Mouse (Mus musculus) lung, embryonic 14.5 days (tissue): Measurements from ENCODE around the gene Gm11627. TPM values are rescaled to one million over a fixed set of nuclear protein-coding genes. Genes with fewer than 3 reads are reported as not detected.

Experiments
- ATAC-seq: fragments of 200-750 bp; cut with Nextera tagmentation; 2 replicates; pipeline ENCODE4 v1.8.0; 2017; ENCODE audit warnings: mild to moderate bottlenecking, moderate TSS enrichment, moderate library complexity; ENCODE audit not compliant: insufficient read depth
- DNase-seq: peaks from one replicate; pipeline ENCODE4 v3.0.0-alpha.2; 2015
- H3K27ac ChIP-seq: fragments of 300-500 bp; sonication (generic); 2 replicates; pipeline ENCODE4 v1.5.1; 2014; ENCODE audit warnings: low read depth, mild to moderate bottlenecking, moderate library complexity
- H3K27me3 ChIP-seq: fragments of 300-500 bp; sonication (generic); 2 replicates; pipeline ENCODE4 v1.6.1; 2014; ENCODE audit warnings: low read length, control low read depth; ENCODE audit not compliant: insufficient read depth
- H3K36me3 ChIP-seq: fragments of 300-500 bp; sonication (generic); 2 replicates; pipeline ENCODE4 v1.6.1; 2014; ENCODE audit warnings: control low read depth; ENCODE audit not compliant: insufficient read depth
- H3K4me1 ChIP-seq: fragments of 300-500 bp; sonication (generic); 2 replicates; pipeline ENCODE4 v1.6.1; 2014; ENCODE audit warnings: antibody characterized with exemption, control low read depth; ENCODE audit not compliant: insufficient read depth
- H3K4me2 ChIP-seq: fragments of 300-500 bp; sonication (generic); 2 replicates; pipeline ENCODE4 v1.6.1; 2014; ENCODE audit warnings: mild to moderate bottlenecking
- H3K4me3 ChIP-seq: fragments of 300-500 bp; sonication (generic); 2 replicates; pipeline ENCODE4 v1.5.1; 2014; ENCODE audit warnings: low read depth, low read length
- H3K9ac ChIP-seq: fragments of 300-500 bp; sonication (generic); 2 replicates; pipeline ENCODE4 v1.6.1; 2014
- H3K9me3 ChIP-seq: fragments of 300-500 bp; sonication (generic); 2 replicates; pipeline ENCODE4 v1.6.1; 2016; ENCODE audit warnings: low read depth, low read length, control low read depth
- CTCF ChIP-seq: IDR thresholded peaks from 2 replicates; pipeline ENCODE4 v1.5.1; 2016; ENCODE audit warnings: antibody characterized with exemption, low read depth
- WGBS: fragments of 180-500 bp; shearing (Covaris S2); extraction: QIAGEN DNeasy Blood & Tissue Kit; methylation state at CpG from one replicate; pipeline ENCODE4 v1.1.7; 2014; 5-methylcytosine and 5-hydroxymethylcytosine counted together
- polyA plus RNA-seq: library from polyadenylated mRNA; unstranded; fragments of >200 nt; fragmentation: Nextera tagmentation; extraction: Ambion mirVana; gene quantifications from 2 replicates; pipeline ENCODE4 v1.2.1, GENCODE M21; 2014

The Gm11627 gene
- polyA plus RNA-seq, 1 experiment from 2014 or later: 14.3 TPM

DNA sequence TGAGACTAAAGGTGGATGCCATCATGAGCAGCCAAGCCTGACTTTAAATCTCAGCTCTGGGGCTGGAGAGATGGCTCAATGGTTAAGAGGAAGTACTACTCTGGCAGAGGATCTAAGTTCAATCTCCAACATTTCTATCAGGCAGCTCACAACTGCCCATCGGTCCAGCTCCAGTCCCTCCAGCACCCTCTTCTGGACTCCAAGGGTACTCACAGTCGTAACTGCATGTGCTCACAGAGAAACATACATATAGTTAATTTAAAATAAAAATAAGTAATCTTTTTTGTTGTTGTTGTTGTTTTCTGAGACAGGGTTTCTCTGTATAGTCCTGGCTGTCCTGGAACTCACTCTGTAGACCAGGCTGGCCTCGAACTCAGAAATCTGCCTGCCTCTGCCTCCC lies 20.7 kb upstream of the Gm11627 start:
- no peaks in the 10 kb centered on the region for H3K9me3 ChIP-seq

DNA sequence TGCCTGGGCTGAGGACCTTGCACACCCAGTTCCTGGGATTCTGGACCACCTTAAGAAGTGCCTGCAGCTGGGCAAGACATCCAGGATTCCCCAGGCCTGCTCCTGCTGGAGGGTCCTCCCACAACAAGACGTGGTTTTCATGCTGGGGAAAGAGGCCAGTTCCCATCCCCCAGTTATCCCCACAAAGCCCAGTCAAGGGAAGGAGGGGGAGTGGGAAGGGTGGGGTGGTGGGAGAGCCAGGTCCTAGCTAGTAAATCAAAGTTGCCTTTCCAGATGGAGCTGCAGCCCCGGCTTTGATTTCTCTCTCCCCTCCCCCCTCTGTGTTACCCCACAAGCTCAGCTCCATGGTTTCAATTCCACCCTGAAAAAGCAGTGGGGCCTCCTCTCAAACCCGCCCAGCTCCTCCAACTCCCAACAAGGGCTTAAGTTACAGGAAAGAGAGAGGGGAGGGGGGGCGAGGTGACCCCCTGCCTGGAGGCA lies 16.1 kb upstream of the Gm11627 start:
- no peak for TF ChIP-seq CTCF
- 15% methylated on average over 3 of the region's 4 CpGs for WGBS
- Histone ChIP-seq H3K9me3 (no peaks in the 10 kb centered on the region), H3K9ac (no peak overlapping the region), H3K36me3 (no peaks in the 10 kb centered on the region), H3K4me3 (no peak overlapping the region), H3K27me3 (no peaks in the 10 kb centered on the region), H3K4me1 (no peaks in the 10 kb centered on the region), H3K4me2 (peak overlapping the region; percentile 13), H3K27ac (peak overlapping the region; percentile 61)
- DNase-seq (peak; percentile 72), ATAC-seq (peak; percentile 85)

More for the DNA sequence above, 20.7 kb upstream of the Gm11627 start:
- Histone ChIP-seq H3K27ac (no peak overlapping the region), H3K4me1 (no peaks in the 10 kb centered on the region), H3K4me3 (no peak overlapping the region), H3K9ac (no peak overlapping the region), H3K27me3 (no peaks in the 10 kb centered on the region; the same call in 1 of the 2 replicates), H3K36me3 (no peaks in the 10 kb centered on the region), H3K4me2 (no peak overlapping the region)
- ATAC-seq (no peak), DNase-seq (peak; percentile 48)
- 92% methylated on average over 3 of the region's 3 CpGs for WGBS
- TF ChIP-seq CTCF: peak; percentile 44

DNA sequence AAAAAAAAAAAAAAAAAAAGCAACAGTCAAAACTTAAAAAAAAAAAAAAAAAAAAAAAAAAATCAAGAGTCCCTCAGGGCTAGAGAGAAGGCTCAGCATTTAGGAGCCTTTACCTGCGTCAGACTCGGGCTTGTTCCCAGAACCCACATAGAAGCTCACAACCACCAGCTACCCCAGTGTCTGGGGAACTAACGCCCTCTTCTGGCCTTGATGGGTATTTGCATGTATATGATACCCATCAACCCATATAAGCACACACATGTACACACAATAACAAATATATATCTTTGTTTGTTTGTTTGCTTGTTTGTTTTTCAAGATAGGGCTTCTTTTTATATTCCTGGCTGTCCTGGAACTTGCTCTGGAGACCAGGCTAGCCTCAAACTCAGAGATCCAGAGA lies 8.3 kb upstream of the Gm11627 start:
- peaks cover 4% of the 10 kb centered on the region for H3K4me1 ChIP-seq
- no peaks in the 10 kb centered on the region for H3K9me3 ChIP-seq
- H3K27ac ChIP-seq: no peak overlapping the region
- H3K36me3 ChIP-seq: no peaks in the 10 kb centered on the region
- no peak overlapping the region for H3K4me3 ChIP-seq
- H3K27me3 ChIP-seq: no peaks in the 10 kb centered on the region
- peak; percentile 17; the same call in 1 of the 2 replicates for TF ChIP-seq CTCF
- no peak for DNase-seq
- ATAC-seq: no peak
- WGBS: 79% methylated on average over 3 of the region's 3 CpGs
- H3K4me2 ChIP-seq: no peak overlapping the region
- no peak overlapping the region for H3K9ac ChIP-seq

DNA sequence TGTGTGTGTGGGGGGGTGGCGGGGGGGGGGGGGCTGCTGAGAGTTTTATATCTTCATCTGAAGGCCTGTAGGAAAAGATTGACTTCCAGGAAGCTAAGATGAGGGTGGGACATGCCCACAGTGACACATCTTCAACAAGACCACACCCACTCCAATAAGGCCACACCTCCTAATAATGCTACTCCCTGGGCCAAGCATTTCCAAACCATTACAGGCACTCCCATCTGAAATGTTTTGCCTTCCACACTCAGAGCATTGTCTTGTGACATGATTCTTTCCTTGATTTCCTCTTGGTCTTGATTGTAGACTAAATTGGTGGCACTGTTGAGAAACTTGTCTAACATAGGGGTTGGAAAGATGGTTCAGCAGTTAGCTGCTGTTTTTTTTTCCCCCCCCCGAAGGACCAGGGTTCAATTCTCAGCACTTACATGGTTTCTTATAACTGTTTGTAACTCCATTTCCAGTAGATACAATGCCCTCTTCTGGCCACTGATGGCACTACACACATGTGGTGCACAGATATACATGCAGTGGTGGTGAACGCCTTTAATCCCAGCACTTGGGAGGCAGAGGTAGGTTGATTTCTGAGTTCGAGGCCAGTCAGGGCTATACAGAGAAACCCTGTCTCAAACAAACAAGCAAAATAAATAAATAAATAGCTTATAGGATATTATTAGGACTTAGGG lies 7.3 kb upstream of the Gm11627 start:
- TF ChIP-seq CTCF: peak; percentile 38
- 88% methylated on average over 4 of the region's 4 CpGs for WGBS
- H3K9ac ChIP-seq: no peak overlapping the region
- H3K4me3 ChIP-seq: no peak overlapping the region
- no peak overlapping the region for H3K27ac ChIP-seq
- H3K36me3 ChIP-seq: no peaks in the 10 kb centered on the region
- no peak overlapping the region for H3K4me2 ChIP-seq
- ATAC-seq: no peak
- H3K4me1 ChIP-seq: peaks cover 12% of the 10 kb centered on the region
- no peaks in the 10 kb centered on the region for H3K27me3 ChIP-seq
- H3K9me3 ChIP-seq: no peaks in the 10 kb centered on the region
- no peak for DNase-seq

DNA sequence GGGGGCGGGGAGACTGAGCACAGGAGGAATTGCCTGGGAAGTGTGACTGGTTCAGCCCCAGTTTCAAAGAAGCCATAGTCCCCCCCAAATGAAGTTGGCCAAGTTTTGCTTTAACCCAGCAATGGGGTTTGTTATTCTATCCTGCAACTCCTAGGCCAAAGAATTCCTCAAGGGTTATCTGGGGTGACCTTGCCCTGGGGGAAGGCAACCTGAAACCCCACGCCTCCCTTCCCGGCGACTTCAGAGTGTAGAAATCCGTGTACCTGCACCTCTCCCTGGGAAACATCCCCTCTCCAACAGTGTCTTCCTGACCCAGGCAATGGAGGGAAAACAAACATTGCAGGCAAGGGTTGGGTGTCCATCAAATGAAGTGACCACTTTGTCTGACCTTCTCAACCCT lies 3.5 kb upstream of the Gm11627 start:
- ATAC-seq: no peak
- H3K9me3 ChIP-seq: no peaks in the 10 kb centered on the region
- H3K4me1 ChIP-seq: peaks cover 30% of the 10 kb centered on the region
- no peak for TF ChIP-seq CTCF
- H3K4me3 ChIP-seq: no peak overlapping the region
- no peaks in the 10 kb centered on the region for H3K27me3 ChIP-seq
- no peak overlapping the region for H3K4me2 ChIP-seq
- H3K27ac ChIP-seq: peak overlapping the region; percentile 83; the same call in 1 of the 2 replicates
- 17% methylated on average over 5 of the region's 5 CpGs for WGBS
- H3K36me3 ChIP-seq: no peaks in the 10 kb centered on the region
- H3K9ac ChIP-seq: no peak overlapping the region
- DNase-seq: no peak

DNA sequence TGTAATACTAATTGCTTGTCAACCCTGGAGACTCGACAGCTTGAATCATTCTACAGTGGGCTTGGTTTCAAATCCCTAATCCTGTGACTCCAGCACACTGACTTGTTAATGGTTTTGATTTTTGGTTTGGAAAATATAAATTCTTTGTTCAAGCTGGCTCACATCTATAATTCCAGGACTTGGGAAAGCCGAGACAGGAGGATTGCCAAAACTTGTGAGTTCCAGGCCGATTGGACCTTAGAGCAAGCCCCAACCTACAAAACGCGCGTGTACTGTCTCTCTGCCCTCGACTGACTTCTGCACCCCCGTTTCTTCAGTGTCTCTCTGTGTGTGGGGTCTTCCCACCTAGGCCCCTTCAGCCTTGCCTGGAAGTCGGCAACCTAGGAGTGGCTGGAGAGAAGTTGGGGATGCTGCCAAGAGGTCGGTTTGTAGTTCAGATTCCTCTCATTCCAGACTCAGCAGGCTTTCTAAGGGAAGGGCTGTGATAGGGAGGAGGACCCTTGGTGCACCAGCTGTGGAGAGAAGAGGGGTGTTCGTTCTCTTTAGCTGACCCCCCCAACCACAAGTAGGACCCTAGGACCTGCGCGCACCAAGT lies 2.9 kb upstream of the Gm11627 start:
- no peaks in the 10 kb centered on the region for H3K36me3 ChIP-seq
- no peak overlapping the region for H3K9ac ChIP-seq
- no peak overlapping the region for H3K4me3 ChIP-seq
- H3K4me1 ChIP-seq: peaks cover 30% of the 10 kb centered on the region
- DNase-seq (peak; percentile 84), ATAC-seq (peak; percentile 18; the same call in 1 of the 2 replicates)
- no peaks in the 10 kb centered on the region for H3K9me3 ChIP-seq
- H3K4me2 ChIP-seq: no peak overlapping the region; the same call in 1 of the 2 replicates
- no peaks in the 10 kb centered on the region for H3K27me3 ChIP-seq
- 11% methylated on average over 13 of the region's 13 CpGs for WGBS
- TF ChIP-seq CTCF: no peak
- H3K27ac ChIP-seq: peak overlapping the region; percentile 83

DNA sequence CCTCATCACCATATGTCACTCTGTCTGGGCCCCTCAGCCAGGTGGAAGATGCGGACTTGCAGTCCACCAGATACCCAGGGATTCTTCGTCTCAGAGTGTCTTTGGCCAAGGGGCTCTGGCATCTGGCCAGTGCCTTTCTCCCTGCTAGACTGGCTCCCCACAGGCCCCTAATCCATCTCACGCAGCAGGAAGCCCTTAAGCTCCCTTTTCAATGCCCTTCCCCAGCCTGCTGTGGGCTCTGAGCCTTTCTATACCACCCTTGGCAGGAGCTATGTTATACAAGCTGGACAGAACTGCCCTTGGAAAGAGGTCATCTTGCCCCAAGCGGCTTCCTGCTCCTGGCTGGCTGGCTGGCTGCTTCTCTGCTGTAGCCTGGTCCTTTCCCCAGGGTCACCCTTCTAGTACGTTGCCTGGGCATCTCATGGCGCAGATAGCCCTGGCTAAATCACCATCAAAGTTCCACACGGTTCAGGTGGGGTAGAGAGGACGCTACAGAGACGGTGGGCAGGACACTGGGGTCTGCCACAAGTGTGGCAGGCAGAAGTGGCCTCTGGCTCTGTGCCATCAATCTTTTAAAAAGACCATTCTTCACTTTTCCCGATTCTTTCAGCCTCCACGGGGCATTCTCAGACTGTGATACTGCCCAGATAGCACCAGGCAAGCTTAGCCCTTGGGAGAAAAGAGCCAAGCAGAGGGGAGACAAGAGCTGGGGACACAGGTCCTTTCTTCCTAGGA lies 2.2 kb upstream of the Gm11627 start:
- H3K9me3 ChIP-seq: no peaks in the 10 kb centered on the region
- DNase-seq (peak; percentile 41), ATAC-seq (no peak)
- H3K27me3 ChIP-seq: no peaks in the 10 kb centered on the region
- no peak overlapping the region for H3K4me3 ChIP-seq
- peak overlapping the region; percentile 83 for H3K27ac ChIP-seq
- TF ChIP-seq CTCF: no peak
- H3K4me1 ChIP-seq: peaks cover 30% of the 10 kb centered on the region
- peak overlapping the region; percentile 5; the same call in 1 of the 2 replicates for H3K4me2 ChIP-seq
- H3K9ac ChIP-seq: 0 out of 2 replicates have a peak overlapping the region, but pooled peaks have one; percentile 1
- H3K36me3 ChIP-seq: no peaks in the 10 kb centered on the region
- 20% methylated on average over 11 of the region's 11 CpGs for WGBS
